Mouse (Mus musculus) liver, adult 2 months (tissue): ENCODE data around the gene B4galt2. TPM values are rescaled to one million over a fixed set of nuclear protein-coding genes. Genes with fewer than 3 reads are reported as not detected.
A peak's percentile ranks its signal among the peaks of the same experiment; 100 is the strongest.

ENCODE experiments used
- DNase-seq: peaks from one replicate; pipeline ENCODE4 v3.0.0-alpha.2; 2011; ENCODE audit warnings: low read depth, low spot score; ENCODE audit errors: extremely low read depth
- H3K27ac ChIP-seq: fragments of 200-500 bp; replicated peaks from 2 replicates; pipeline ENCODE4 v1.5.1; 2012; ENCODE audit warnings: low read depth, mild to moderate bottlenecking, control low read depth, inconsistent platforms, low read length; ENCODE audit not compliant: insufficient read depth
- H3K27me3 ChIP-seq: fragments of 200-500 bp; 2 replicates; pipeline ENCODE4 v1.6.1; 2012; ENCODE audit warnings: mild to moderate bottlenecking, moderate library complexity, low read length, inconsistent platforms; ENCODE audit not compliant: control insufficient read depth, insufficient read depth
- H3K36me3 ChIP-seq: fragments of 200-500 bp; 2 replicates; pipeline ENCODE4 v1.6.1; 2012; ENCODE audit warnings: low read length, inconsistent platforms; ENCODE audit not compliant: control insufficient read depth, insufficient read depth
- H3K4me1 ChIP-seq: fragments of 200-500 bp; 2 replicates; pipeline ENCODE4 v1.6.1; 2011; ENCODE audit warnings: low read length; ENCODE audit not compliant: control insufficient read depth, insufficient read depth
- H3K4me3 ChIP-seq: fragments of 200-500 bp; 2 replicates; pipeline ENCODE4 v1.5.1; 2011; ENCODE audit warnings: low read depth, mild to moderate bottlenecking, control low read depth, low read length, moderate library complexity; ENCODE audit not compliant: insufficient read depth
- H3K79me2 ChIP-seq: fragments of 200-500 bp; 2 replicates; pipeline ENCODE4 v1.6.1; 2012; ENCODE audit warnings: inconsistent platforms, mild to moderate bottlenecking, low read length, moderate library complexity; ENCODE audit not compliant: control insufficient read depth, insufficient read depth
- H3K9ac ChIP-seq: fragments of 200-500 bp; 2 replicates; pipeline ENCODE4 v1.6.1; 2012; ENCODE audit warnings: low read depth, mild to moderate bottlenecking, control low read depth, inconsistent platforms, low read length
- CTCF ChIP-seq: fragments of 200-500 bp; IDR thresholded peaks from 2 replicates; pipeline ENCODE4 v1.5.1; 2011; ENCODE audit warnings: low read depth, low read length, control low read depth
- POLR2A ChIP-seq: fragments of 200-500 bp; IDR thresholded peaks from 2 replicates; pipeline ENCODE4 v1.6.1; 2011; ENCODE audit warnings: low read length, control low read depth; ENCODE audit not compliant: insufficient read depth; ENCODE audit errors: extremely low read depth
- WGBS: fragments of 180-500 bp; shearing (Covaris S2); methylation state at CpG from one replicate; pipeline ENCODE4 v1.1.7; 2018; 5-methylcytosine and 5-hydroxymethylcytosine counted together
- polyA plus RNA-seq: library from polyadenylated mRNA; depleted of rRNA; stranded (reverse); fragments of >200 nt; gene quantifications from 2 replicates; pipeline ENCODE4 v1.2.3, GENCODE M21; 2012
- total RNA-seq: library from RNA; depleted of rRNA; stranded (reverse); fragments of >200 nt; gene quantifications from 2 replicates; pipeline ENCODE4 v1.2.3, GENCODE M21; 2014

Gene B4galt2
- total and polyA plus RNA-seq, 2 experiments: 0.18 to 0.80 TPM

GRCm38 (mm10) chr4:117839366-117839765 is 43.9 kb downstream of the B4galt2 start:
- peak; percentile 96 for DNase-seq

GRCm38 (mm10) chr4:117837271-117837670 is 46.0 kb downstream of the B4galt2 start:
- H3K4me3 ChIP-seq: no peak overlapping the region
- TF ChIP-seq POLR2A: no peak
- H3K36me3 ChIP-seq: no peaks in the 10 kb centered on the region
- no peaks in the 10 kb centered on the region for H3K27me3 ChIP-seq
- no peak overlapping the region for H3K9ac ChIP-seq
- H3K27ac ChIP-seq: peak overlapping the region; percentile 58; the same call in 1 of the 2 replicates
- peaks cover 25% of the 10 kb centered on the region for H3K4me1 ChIP-seq
- no peak for DNase-seq
- 75% methylated on average over 4 of the region's 4 CpGs for WGBS
- H3K79me2 ChIP-seq: peaks cover 9% of the 10 kb centered on the region; the same call in 1 of the 2 replicates

More at GRCm38 (mm10) chr4:117839366-117839765, 43.9 kb downstream of the B4galt2 start:
- peak overlapping the region; percentile 56; the same call in 1 of the 2 replicates for H3K9ac ChIP-seq
- no peak overlapping the region for H3K4me3 ChIP-seq
- no peaks in the 10 kb centered on the region for H3K36me3 ChIP-seq
- no peaks in the 10 kb centered on the region for H3K27me3 ChIP-seq
- peaks cover 25% of the 10 kb centered on the region for H3K4me1 ChIP-seq
- no peak for TF ChIP-seq CTCF
- TF ChIP-seq POLR2A: no peak
- peaks cover 9% of the 10 kb centered on the region; the same call in 1 of the 2 replicates for H3K79me2 ChIP-seq
- WGBS: 20% methylated on average over 6 of the region's 6 CpGs
- H3K27ac ChIP-seq: peak overlapping the region; percentile 92

GRCm38 (mm10) chr4:117836204-117836767 is 47.0 kb downstream of the B4galt2 start:
- peaks cover 9% of the 10 kb centered on the region; the same call in 1 of the 2 replicates for H3K79me2 ChIP-seq
- no peaks in the 10 kb centered on the region for H3K36me3 ChIP-seq
- 1% methylated on average over 48 of the region's 48 CpGs for WGBS
- no peaks in the 10 kb centered on the region for H3K27me3 ChIP-seq
- peak overlapping the region; percentile 92 for H3K9ac ChIP-seq
- TF ChIP-seq POLR2A (peak; percentile 74; the same call in 1 of the 2 replicates), CTCF (no peak)
- peak; percentile 75 for DNase-seq
- peaks cover 19% of the 10 kb centered on the region for H3K4me1 ChIP-seq
- peak overlapping the region; percentile 84 for H3K4me3 ChIP-seq
- peak overlapping the region; percentile 92 for H3K27ac ChIP-seq

- no peak for DNase-seq
- Histone ChIP-seq H3K4me1 (peaks cover 15% of the 10 kb centered on the region), H3K79me2 (peaks cover 9% of the 10 kb centered on the region; the same call in 1 of the 2 replicates), H3K27me3 (no peaks in the 10 kb centered on the region), H3K9ac (peak overlapping the region; percentile 92), H3K36me3 (no peaks in the 10 kb centered on the region), H3K27ac (peak overlapping the region; percentile 92), H3K4me3 (peak overlapping the region; percentile 84)
- WGBS: under 1% methylated on average over 60 of the region's 60 CpGs
- TF ChIP-seq CTCF (no peak), POLR2A (no peak)
Observed at GRCm38 (mm10) chr4:117835531-117836111, 47.7 kb downstream of the B4galt2 start.

- H3K27ac ChIP-seq: peak overlapping the region; percentile 92
- H3K27me3 ChIP-seq: no peaks in the 10 kb centered on the region
- no peak for TF ChIP-seq CTCF
- TF ChIP-seq POLR2A: peak; percentile 86
- H3K79me2 ChIP-seq: peaks cover 9% of the 10 kb centered on the region; the same call in 1 of the 2 replicates
- H3K4me3 ChIP-seq: peak overlapping the region; percentile 84
- DNase-seq: peak; percentile 87
- WGBS: 17% methylated on average over 35 of the region's 36 CpGs
- H3K36me3 ChIP-seq: no peaks in the 10 kb centered on the region
- peak overlapping the region; percentile 92 for H3K9ac ChIP-seq
- peaks cover 13% of the 10 kb centered on the region for H3K4me1 ChIP-seq
Observed at GRCm38 (mm10) chr4:117834845-117835530, 48.3 kb downstream of the B4galt2 start.
